Mouse (Mus musculus): ENCODE measurements at regions not wholly inside any gene's neighbourhood (a gene's known extent, or its start where the extent isn't known, plus 50 kb on each side); places are given as distances from the start of the nearest gene placed in this dataset.

DNA sequence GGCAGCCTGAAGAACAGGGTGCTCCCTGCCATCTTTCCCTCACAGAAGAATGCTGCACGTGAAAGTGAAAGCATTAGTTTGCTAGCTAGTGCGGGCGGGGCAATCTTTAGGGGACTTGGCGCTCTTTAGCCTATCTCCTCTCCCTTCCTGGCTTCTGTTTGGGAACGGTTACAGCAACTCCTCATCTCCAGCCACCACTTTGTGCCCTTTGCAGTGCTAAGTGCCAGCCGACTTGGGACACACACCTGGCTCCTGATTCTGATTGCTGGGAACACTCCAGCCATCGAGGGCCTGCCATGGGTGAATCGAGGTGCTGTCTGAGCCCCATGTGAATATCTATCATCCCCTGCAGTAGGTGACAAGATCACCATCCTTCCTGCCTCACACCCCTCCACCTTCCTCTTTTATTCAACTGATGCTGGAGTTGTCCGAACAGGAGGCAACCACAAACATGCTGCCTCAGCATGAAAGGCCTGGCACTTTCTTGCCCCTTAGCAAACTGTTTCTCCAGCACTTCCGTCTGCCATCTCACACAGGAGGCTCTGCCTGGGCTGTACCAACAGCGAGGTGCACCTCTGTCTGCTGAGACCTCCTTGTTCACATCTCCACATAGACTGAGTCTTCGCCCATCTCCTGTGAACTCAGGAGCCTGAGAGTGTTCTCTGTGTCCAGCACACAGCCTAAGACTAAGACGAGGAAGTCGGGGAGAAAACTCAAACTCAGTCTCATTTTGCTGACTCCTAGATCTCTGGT lies 66.2 kb upstream of the Glrp1 start:
- peak; percentile 82 for ATAC-seq

GRCm38 (mm10) chr1:88575291-88575690 lies 65.4 kb upstream of the Glrp1 start:
- ATAC-seq: peak; percentile 66

DNA sequence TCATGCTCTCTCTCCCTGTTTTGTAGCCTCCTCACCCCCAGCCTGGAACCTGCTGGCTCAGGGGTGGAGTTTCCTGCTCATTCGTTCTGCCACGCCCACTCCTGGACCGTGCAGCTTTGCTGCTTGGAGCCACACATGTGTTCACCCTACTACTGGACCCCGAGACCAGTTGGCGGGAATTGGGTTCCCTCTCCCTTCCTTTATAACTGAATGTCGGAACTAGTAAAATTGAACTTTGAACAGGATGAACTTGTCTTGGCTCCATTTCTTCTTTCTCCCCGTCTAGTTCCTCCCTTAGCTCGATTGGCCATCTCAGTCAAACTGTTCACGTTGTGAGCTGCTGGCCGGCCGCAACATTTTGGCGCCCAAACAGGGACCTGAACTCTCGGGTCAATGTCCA lies 62.3 kb upstream of the Glrp1 start:
- ATAC-seq: no peak

GRCm38 (mm10) chr1:88568447-88569053 lies 58.7 kb upstream of the Glrp1 start:
- ATAC-seq: no peak

- no peak for ATAC-seq
Observed at GRCm38 (mm10) chr1:88567198-88567597, 57.3 kb upstream of the Glrp1 start.

DNA sequence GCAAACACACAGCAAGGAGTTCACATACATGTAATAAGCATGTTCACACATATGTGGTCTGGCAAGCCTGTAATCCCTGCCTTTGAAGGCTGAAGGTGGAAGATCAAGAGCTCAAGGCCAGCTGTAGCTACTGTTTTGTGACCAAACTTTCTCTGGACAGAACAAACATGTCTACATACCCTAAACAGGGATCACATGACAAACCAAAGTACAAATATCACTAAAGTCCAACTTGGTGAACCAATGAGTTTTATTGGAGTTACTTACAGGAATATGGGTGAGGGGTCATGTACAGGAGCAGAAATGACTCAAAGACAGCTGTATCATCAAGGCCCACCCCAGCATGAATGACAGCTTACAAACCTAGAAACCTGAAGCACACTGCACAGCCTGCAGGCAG lies 56.6 kb upstream of the Glrp1 start:
- ATAC-seq: no peak

DNA sequence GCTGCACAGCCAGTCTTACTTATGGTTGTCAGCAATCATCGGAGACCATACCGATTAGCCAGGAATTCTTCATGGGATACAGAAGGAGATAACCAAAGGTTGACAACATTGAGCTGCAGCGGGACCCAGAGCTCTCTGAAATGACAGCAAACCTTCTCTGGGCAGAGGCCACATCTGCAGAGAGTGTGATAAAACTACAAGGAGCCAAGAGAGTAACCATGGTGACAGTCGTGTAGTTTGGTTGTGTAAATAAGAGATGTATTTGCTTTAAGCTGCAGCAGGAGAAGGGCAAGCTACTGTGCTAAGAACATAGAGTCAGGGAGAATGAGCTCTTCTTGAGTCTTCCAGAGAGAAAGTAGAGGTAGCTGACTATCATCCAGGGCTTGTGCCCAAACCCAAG lies 55.0 kb upstream of the Glrp1 start:
- no peak for ATAC-seq

GRCm38 (mm10) chr1:88562361-88562760 lies 52.5 kb upstream of the Glrp1 start:
- ATAC-seq: peak; percentile 91

GRCm38 (mm10) chr1:88560771-88561170 lies 50.9 kb upstream of the Glrp1 start:
- ATAC-seq: no peak
